Mouse (Mus musculus) intestine, embryonic 16.5 days (tissue): ENCODE measurements around the gene Frrs1. TPM values are rescaled to one million over a fixed set of nuclear protein-coding genes. Genes with fewer than 3 reads are reported as not detected.

ENCODE experiments used
- ATAC-seq: fragments of 200-750 bp; cut with Nextera tagmentation; 2 replicates; pipeline ENCODE4 v1.8.0; 2017; ENCODE audit warnings: moderate TSS enrichment, moderate library complexity
- H3K27ac ChIP-seq: fragments of 300-500 bp; sonication (generic); 2 replicates; pipeline ENCODE4 v1.5.1; 2014; ENCODE audit warnings: mild to moderate bottlenecking, low read length
- H3K27me3 ChIP-seq: fragments of 300-500 bp; sonication (generic); replicated peaks from 2 replicates; pipeline ENCODE4 v1.6.1; 2014; ENCODE audit warnings: low read length, control low read depth, mixed read lengths; ENCODE audit not compliant: control insufficient read depth, insufficient read depth
- H3K36me3 ChIP-seq: fragments of 300-500 bp; sonication (generic); 2 replicates; pipeline ENCODE4 v1.6.1; 2014; ENCODE audit warnings: low read length, control low read depth; ENCODE audit not compliant: control insufficient read depth, insufficient read depth
- H3K4me1 ChIP-seq: fragments of 300-500 bp; sonication (generic); 2 replicates; pipeline ENCODE4 v1.6.1; 2014; ENCODE audit warnings: low read length, control low read depth, mixed read lengths; ENCODE audit not compliant: control insufficient read depth, insufficient read depth
- H3K4me2 ChIP-seq: fragments of 300-500 bp; sonication (generic); 2 replicates; pipeline ENCODE4 v1.6.1; 2014; ENCODE audit warnings: low read depth, low read length, control low read depth
- H3K4me3 ChIP-seq: fragments of 300-500 bp; sonication (generic); 2 replicates; pipeline ENCODE4 v1.5.1; 2014; ENCODE audit warnings: mild to moderate bottlenecking, low read length
- H3K9ac ChIP-seq: fragments of 300-500 bp; sonication (generic); 2 replicates; pipeline ENCODE4 v1.6.1; 2014; ENCODE audit warnings: low read depth, low read length
- H3K9me3 ChIP-seq: fragments of 300-500 bp; sonication (generic); 2 replicates; pipeline ENCODE4 v1.6.1; 2016; ENCODE audit warnings: low read length, control low read depth; ENCODE audit not compliant: control insufficient read depth
- WGBS: fragments of 180-500 bp; shearing (Covaris S2); extraction: QIAGEN DNeasy Blood & Tissue Kit; methylation state at CpG from one replicate; pipeline ENCODE4 v1.1.7; 2014; 5-methylcytosine and 5-hydroxymethylcytosine counted together
- polyA plus RNA-seq: library from polyadenylated mRNA; unstranded; fragments of >200 nt; fragmentation: Nextera tagmentation; extraction: Ambion mirVana; gene quantifications from 2 replicates; pipeline ENCODE4 v1.2.1, GENCODE M21; 2015

Frrs1 gene
- polyA plus RNA-seq, 1 experiment from 2014 or later = 44.7 TPM

- H3K9me3 ChIP-seq = no peaks in the 10 kb centered on the region
- no peak overlapping the region for H3K27ac ChIP-seq
- no peaks in the 10 kb centered on the region for H3K4me1 ChIP-seq
Observed at GRCm38 (mm10) chr3:116831324-116831723, 27.9 kb upstream of the Frrs1 start.

GRCm38 (mm10) chr3:116832526-116833310 lies 26.5 kb upstream of the Frrs1 start:
- no peaks in the 10 kb centered on the region for H3K27me3 ChIP-seq
- H3K36me3 ChIP-seq = no peaks in the 10 kb centered on the region
- no peak overlapping the region for H3K9ac ChIP-seq
- no peaks in the 10 kb centered on the region for H3K4me1 ChIP-seq
- H3K27ac ChIP-seq = no peak overlapping the region
- ATAC-seq = no peak
- H3K4me3 ChIP-seq = no peak overlapping the region
- H3K4me2 ChIP-seq = no peak overlapping the region
- H3K9me3 ChIP-seq = no peaks in the 10 kb centered on the region
- WGBS = 90% methylated on average over 7 of the region's 7 CpGs

More at GRCm38 (mm10) chr3:116831324-116831723, 27.9 kb upstream of the Frrs1 start:
- 63% methylated on average over 5 of the region's 5 CpGs for WGBS
- H3K27me3 ChIP-seq = no peaks in the 10 kb centered on the region
- no peak overlapping the region for H3K9ac ChIP-seq
- no peaks in the 10 kb centered on the region for H3K36me3 ChIP-seq
- no peak overlapping the region for H3K4me2 ChIP-seq
- no peak for ATAC-seq
- no peak overlapping the region for H3K4me3 ChIP-seq

- Histone ChIP-seq H3K4me1 (no peaks in the 10 kb centered on the region), H3K36me3 (no peaks in the 10 kb centered on the region), H3K27me3 (no peaks in the 10 kb centered on the region), H3K4me3 (no peak overlapping the region), H3K9ac (no peak overlapping the region), H3K9me3 (no peaks in the 10 kb centered on the region), H3K27ac (no peak overlapping the region), H3K4me2 (no peak overlapping the region)
- 79% methylated on average over 4 of the region's 4 CpGs for WGBS
- no peak for ATAC-seq
Observed at GRCm38 (mm10) chr3:116833491-116833890, 25.8 kb upstream of the Frrs1 start.

GRCm38 (mm10) chr3:116834241-116834640 lies 25.0 kb upstream of the Frrs1 start:
- no peaks in the 10 kb centered on the region for H3K27me3 ChIP-seq
- H3K4me3 ChIP-seq = no peak overlapping the region
- no peaks in the 10 kb centered on the region for H3K4me1 ChIP-seq
- no peaks in the 10 kb centered on the region for H3K9me3 ChIP-seq
- no peaks in the 10 kb centered on the region for H3K36me3 ChIP-seq
- no peak for ATAC-seq
- H3K27ac ChIP-seq = no peak overlapping the region
- no peak overlapping the region for H3K9ac ChIP-seq
- no peak overlapping the region for H3K4me2 ChIP-seq
- WGBS = 92% methylated on average over 6 of the region's 6 CpGs

- Histone ChIP-seq H3K36me3 (no peaks in the 10 kb centered on the region), H3K27me3 (no peaks in the 10 kb centered on the region), H3K4me1 (no peaks in the 10 kb centered on the region), H3K9ac (0 out of 2 replicates have a peak overlapping the region, but pooled peaks have one; percentile 31), H3K4me2 (peak overlapping the region; percentile 55; the same call in 1 of the 2 replicates), H3K4me3 (no peak overlapping the region), H3K27ac (no peak overlapping the region), H3K9me3 (no peaks in the 10 kb centered on the region)
- 63% methylated on average over 4 of the region's 4 CpGs for WGBS
- no peak for ATAC-seq
Observed at GRCm38 (mm10) chr3:116835350-116835749, 23.9 kb upstream of the Frrs1 start.

- no peak overlapping the region for H3K27ac ChIP-seq
- H3K9me3 ChIP-seq = no peaks in the 10 kb centered on the region
- no peaks in the 10 kb centered on the region for H3K27me3 ChIP-seq
- peak overlapping the region; percentile 55 for H3K4me2 ChIP-seq
- H3K4me3 ChIP-seq = peak overlapping the region; percentile 36
- peak overlapping the region; percentile 31 for H3K9ac ChIP-seq
- WGBS = 25% methylated on average over 21 of the region's 21 CpGs
- no peaks in the 10 kb centered on the region for H3K4me1 ChIP-seq
- no peaks in the 10 kb centered on the region for H3K36me3 ChIP-seq
- peak; percentile 89 for ATAC-seq
Observed at GRCm38 (mm10) chr3:116835770-116836680, 23.2 kb upstream of the Frrs1 start.

- Histone ChIP-seq H3K9me3 (no peaks in the 10 kb centered on the region), H3K4me1 (no peaks in the 10 kb centered on the region), H3K4me2 (no peak overlapping the region), H3K36me3 (no peaks in the 10 kb centered on the region), H3K4me3 (no peak overlapping the region), H3K27me3 (no peaks in the 10 kb centered on the region), H3K9ac (no peak overlapping the region), H3K27ac (no peak overlapping the region)
- ATAC-seq = no peak
- WGBS = 78% methylated on average over 23 of the region's 23 CpGs
Observed at GRCm38 (mm10) chr3:116836681-116837475, 22.4 kb upstream of the Frrs1 start.

- ATAC-seq = no peak
- H3K36me3 ChIP-seq = no peaks in the 10 kb centered on the region
- H3K27me3 ChIP-seq = no peaks in the 10 kb centered on the region
- no peak overlapping the region for H3K9ac ChIP-seq
- H3K27ac ChIP-seq = no peak overlapping the region
- 81% methylated on average over 2 of the region's 2 CpGs for WGBS
- no peak overlapping the region for H3K4me3 ChIP-seq
- H3K4me1 ChIP-seq = no peaks in the 10 kb centered on the region
- no peaks in the 10 kb centered on the region for H3K9me3 ChIP-seq
- H3K4me2 ChIP-seq = no peak overlapping the region
Observed at GRCm38 (mm10) chr3:116841311-116841710, 18.0 kb upstream of the Frrs1 start.
